In genomic region chr8:119717765-119718164, GRCm38 (mm10) we compare ENCODE assay signal across 9 mouse cellular contexts. TPM values are rescaled to one million over a fixed set of nuclear protein-coding genes. Genes with fewer than 3 reads are reported as not detected.
DNase-seq lines count a peak whose midpoint lies in the region; ATAC-seq and TF ChIP-seq lines count a peak whose summit lies in the region.
"Had no signal": no experiment of that assay in that cellular context is flagged by ENCODE, and none has a peak within 500 bp of the region (broad histone marks: within the 10 kb centered on the region; RNA-seq: fewer than 3 reads in every experiment).

No protein-coding gene starts in this region.

- H3K9me3 ChIP-seq in MEL (replicated peaks; ENCODE audit: insufficient read depth, low read length) = no peaks in the 10 kb centered on the region

- no peak for ATAC-seq in activated CD4-positive, CD25-positive, alpha-beta regulatory T cell, adult 4 months
- no peak for ATAC-seq in erythroid progenitor cell, adult 5-6 weeks (replicated peaks; ENCODE audit: low FRiP score, poor library complexity, severe bottlenecking)

- H3K79me2 ChIP-seq in MEL (ENCODE audit: control insufficient read depth, insufficient read depth, low read length, poor library complexity) = no peaks in the 10 kb centered on the region

- peak; percentile 32 for TF ChIP-seq RAD21 in MEL (IDR thresholded peaks at IDR 0.05; ENCODE audit: low read depth, low read length)

- peaks cover 0 to 16% of the 10 kb centered on the region in 2 experiments; a peak in 2 of 4 replicates for H3K4me1 ChIP-seq in MEL (ENCODE audit: control insufficient read depth in 1 of 2, insufficient read depth in 2 of 2, low read length in 2 of 2)

- H3K36me3 ChIP-seq in MEL (ENCODE audit: control insufficient read depth in 1 of 2, insufficient read depth in 2 of 2, low read length in 2 of 2) = peaks cover 0 to 2% of the 10 kb centered on the region in 2 experiments; a peak in 2 of 4 replicates

- H3K27me3 ChIP-seq in MEL (ENCODE audit: control insufficient read depth in 1 of 2, insufficient read depth in 2 of 2, low read length in 2 of 2) = peaks cover 6 to 17% of the 10 kb centered on the region in 2 experiments; a peak in 3 of 4 replicates

- no peak overlapping the region for H3K27ac ChIP-seq in layer of hippocampus, adult 2 months
- H3K27ac ChIP-seq in MEL (ENCODE audit: control insufficient read depth, low read depth, low read length) = no peak overlapping the region
- H3K27ac ChIP-seq: macrophage had no signal

- no peak overlapping the region for H3K4me3 ChIP-seq in layer of hippocampus, adult 2 months
- H3K4me3 ChIP-seq in MEL (ENCODE audit: control insufficient read depth in 1 of 2, insufficient read depth in 1 of 2, low read depth in 2 of 2, low read length in 2 of 2) = no peak overlapping the region

- no peak for TF ChIP-seq EP300 in MEL (IDR thresholded peaks at IDR 0.05; ENCODE audit: low read depth in 1 of 2, low read length in 2 of 2)

- TF ChIP-seq CTCF in layer of hippocampus, adult 2 months (conservative IDR thresholded peaks at IDR 0.05) = peak; percentile 81
- TF ChIP-seq CTCF in MEL (IDR thresholded peaks at IDR 0.05 in 2 of 3, conservative IDR thresholded peaks at IDR 0.05 in 1 of 3; ENCODE audit: control insufficient read depth in 1 of 3, insufficient read depth in 1 of 3, low read depth in 2 of 3, low read length in 3 of 3, poor library complexity in 1 of 3, severe bottlenecking in 1 of 3) = peak; percentile 21 to 83 (median 67); a peak in 5 of 6 replicates

- no peak overlapping the region for H3K9ac ChIP-seq in MEL (ENCODE audit: control insufficient read depth, low read depth, low read length, poor library complexity, severe bottlenecking)

- no peak for TF ChIP-seq POLR2A in MEL (IDR thresholded peaks at IDR 0.05; ENCODE audit: control insufficient read depth in 1 of 2, insufficient read depth in 1 of 2, low read depth in 1 of 2, low read length in 2 of 2, poor library complexity in 1 of 2)

- no peak for DNase-seq in layer of hippocampus, adult 2 months (ENCODE audit: low spot score in 2 of 2)
- DNase-seq in layer of hippocampus, postnatal 36 days = no peak
- peak; percentile 70 for DNase-seq in MEL (ENCODE audit: low read depth, low spot score)
- peak; percentile 67 for DNase-seq in embryo, embryonic 10 days (ENCODE audit: low spot score)
- DNase-seq in lung, postnatal 4 days = peak; percentile 52 to 57
- no peak for DNase-seq in heart, adult 9 months (ENCODE audit: low spot score in 2 of 2)

TF ChIP-seq in MEL, 35 proteins besides CTCF, POLR2A, EP300 and RAD21:
- TF ChIP-seq SMC3 (IDR thresholded peaks at IDR 0.05; ENCODE audit: low read depth, low read length) (peak; percentile 17; the same call in 1 of the 2 replicates), ZMIZ1 (IDR thresholded peaks at IDR 0.05; ENCODE audit: low read depth, low read length) (no peak)

RNA-seq across cellular contexts. Expression of gene Atp2c2, which starts 18.0 kb away (rescaled TPM):
- total RNA-seq in layer of hippocampus, adult 2 months (2021) = 1 to 10 TPM; 1.7 to 1.9 TPM
- 1 to 10 TPM; 1.5 to 1.6 TPM for total RNA-seq in layer of hippocampus, postnatal 36 days (2021)
- total RNA-seq in MEL (2012; rRNA removed) = 0.27 and 0.33 TPM in 2 replicates
- polyA plus RNA-seq in MEL (2012; ENCODE audit: insufficient read depth in 1 of 2, insufficient read length in 2 of 2, low read depth in 1 of 2, low replicate concordance in 2 of 2, missing spikeins in 1 of 2) = under 1 TPM in 1 of 2 experiments, not detected in 1; 0.58 TPM
- not detected for polyA plus RNA-seq in activated CD4-positive, CD25-positive, alpha-beta regulatory T cell, adult 4 months (2017; shearing (Covaris generic))
- not detected in 2 replicates for total RNA-seq in erythroid progenitor cell, adult 5-6 weeks (2015; ENCODE audit: low replicate concordance)
- not detected in 2 replicates for total RNA-seq in erythroid progenitor cell, adult 5-6 weeks (2017; ENCODE audit: low replicate concordance)
- polyA plus RNA-seq: macrophage had no signal

RNA-seq across cellular contexts. Expression of gene Wfdc1, which starts 51.6 kb away (rescaled TPM):
- total RNA-seq in layer of hippocampus, adult 2 months (2021) = 1 to 10 TPM; 6.3 to 6.7 TPM
- total RNA-seq in layer of hippocampus, postnatal 36 days (2021) = 1 to 10 TPM; 7.8 to 9.2 TPM
- total RNA-seq in MEL (2012; rRNA removed) = not detected in 2 replicates
- polyA plus RNA-seq in MEL (2012; ENCODE audit: insufficient read depth in 1 of 2, insufficient read length in 2 of 2, low read depth in 1 of 2, low replicate concordance in 2 of 2, missing spikeins in 1 of 2) = not detected
- not detected for polyA plus RNA-seq in activated CD4-positive, CD25-positive, alpha-beta regulatory T cell, adult 4 months (2017; shearing (Covaris generic))
- total RNA-seq in erythroid progenitor cell, adult 5-6 weeks (2015; ENCODE audit: low replicate concordance) = not detected in 2 replicates
- not detected in 2 replicates for total RNA-seq in erythroid progenitor cell, adult 5-6 weeks (2017; ENCODE audit: low replicate concordance)
- polyA plus RNA-seq: macrophage had no signal

Comparison
In these comparisons a context has a peak if more than half of its experiments do, and no peak if none do; other contexts are left out.
1. DNase-seq: peak in MEL (single experiment), embryo, embryonic 10 days (single experiment) and lung, postnatal 4 days (2 of 2); none in layer of hippocampus, adult 2 months (0 of 2), layer of hippocampus, postnatal 36 days (0 of 2) and heart, adult 9 months (0 of 2).